Mouse (Mus musculus): Measurements from ENCODE around the gene Eef1akmt3.

- TF ChIP-seq POLR2A (IDR thresholded peaks at IDR 0.05; ENCODE audit: extremely low read depth, insufficient read depth, low read length) = no peak
- TF ChIP-seq CTCF (IDR thresholded peaks at IDR 0.05; ENCODE audit: low read depth, low read length) = no peak
These were observed 34.3 kb upstream of the Eef1akmt3 start for GRCm38 (mm10) chr10:127075651-127076050.
